Mouse (Mus musculus): ENCODE data around the gene Zbtb39.

DNA sequence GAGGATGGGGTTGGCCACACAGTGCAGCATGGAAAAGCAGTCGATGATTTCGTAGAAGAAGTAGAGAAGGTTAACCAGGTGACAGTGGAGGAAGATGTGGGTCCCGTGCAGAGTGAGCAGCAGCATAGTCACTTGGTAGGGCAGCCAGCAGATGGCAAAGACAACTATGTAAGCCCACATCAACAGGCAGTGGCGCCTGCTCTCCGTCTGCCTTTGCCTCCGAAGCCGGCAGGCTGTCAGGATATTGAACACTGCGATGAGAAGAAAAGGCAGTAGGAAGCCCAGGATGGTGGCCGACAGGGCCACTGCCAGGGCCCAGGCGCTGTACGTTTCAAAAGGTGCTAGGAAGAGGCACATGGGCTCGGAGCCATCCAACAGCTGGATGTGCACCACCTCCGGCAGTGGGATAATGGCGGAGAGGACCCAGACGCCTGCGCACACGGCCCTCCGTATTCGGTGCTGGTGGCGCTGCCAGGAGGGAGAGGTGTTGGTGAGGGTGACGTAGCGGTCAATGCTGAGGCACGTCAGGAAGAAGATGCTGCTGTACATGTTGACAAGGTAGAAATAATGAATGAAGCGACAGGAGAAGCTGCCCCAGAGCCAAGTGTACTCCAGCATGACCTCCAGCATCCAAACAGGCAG, 10.9 kb downstream of the Zbtb39 start:
- no peak for TF ChIP-seq CTCF (IDR thresholded peaks at IDR 0.05; ENCODE audit: extremely low read depth, insufficient read depth, low read length)
- no peak for TF ChIP-seq POLR2A (IDR thresholded peaks at IDR 0.05; ENCODE audit: extremely low read depth, insufficient read depth, low read length)
